Mouse (Mus musculus) forebrain, embryonic 11.5 days (tissue): Measurements from ENCODE around the gene Higd1b. TPM values are rescaled to one million over a fixed set of nuclear protein-coding genes. Genes with fewer than 3 reads are reported as not detected.

Experiments
- ATAC-seq: fragments of 200-750 bp; cut with Nextera tagmentation; replicated peaks from 2 replicates; pipeline ENCODE4 v1.8.0; 2017; ENCODE audit warnings: moderate TSS enrichment; ENCODE audit not compliant: low FRiP score
- DNase-seq: peaks from one replicate; pipeline ENCODE4 v3.0.0-alpha.2; 2017; ENCODE audit warnings: low spot score
- H3K27ac ChIP-seq: fragments of 300-500 bp; sonication (generic); 2 replicates; pipeline ENCODE4 v1.5.1; 2014; ENCODE audit warnings: low read depth, low read length
- H3K27me3 ChIP-seq: fragments of 300-500 bp; sonication (generic); 2 replicates; pipeline ENCODE4 v1.6.1; 2014; ENCODE audit warnings: mild to moderate bottlenecking, low read length, mixed read lengths; ENCODE audit not compliant: control insufficient read depth, insufficient read depth
- H3K36me3 ChIP-seq: fragments of 300-500 bp; sonication (generic); 2 replicates; pipeline ENCODE4 v1.6.1; 2014; ENCODE audit warnings: mild to moderate bottlenecking, low read length, moderate library complexity, mixed read lengths; ENCODE audit not compliant: control insufficient read depth, insufficient read depth
- H3K4me1 ChIP-seq: fragments of 300-500 bp; sonication (generic); replicated peaks from 2 replicates; pipeline ENCODE4 v1.6.1; 2014; ENCODE audit warnings: low read length, mixed read lengths; ENCODE audit not compliant: control insufficient read depth, insufficient read depth
- H3K4me2 ChIP-seq: fragments of 300-500 bp; sonication (generic); 2 replicates; pipeline ENCODE4 v1.6.1; 2014; ENCODE audit warnings: low read depth, mild to moderate bottlenecking, low read length, moderate library complexity, mixed read lengths; ENCODE audit not compliant: severe bottlenecking
- H3K4me3 ChIP-seq: fragments of 300-500 bp; sonication (generic); 2 replicates; pipeline ENCODE4 v1.5.1; 2014; ENCODE audit warnings: low read depth, low read length
- H3K9ac ChIP-seq: fragments of 300-500 bp; sonication (generic); 2 replicates; pipeline ENCODE4 v1.6.1; 2014; ENCODE audit warnings: low read length
- H3K9me3 ChIP-seq: fragments of 300-500 bp; sonication (generic); 2 replicates; pipeline ENCODE4 v1.6.1; 2016; ENCODE audit warnings: low read length, mixed read lengths; ENCODE audit not compliant: control insufficient read depth
- WGBS: fragments of 180-500 bp; shearing (Covaris S2); extraction: QIAGEN DNeasy Blood & Tissue Kit; methylation state at CpG from one replicate; pipeline ENCODE4 v1.1.7; 2014; 5-methylcytosine and 5-hydroxymethylcytosine counted together
- polyA plus RNA-seq: library from polyadenylated mRNA; unstranded; fragments of >200 nt; fragmentation: Nextera tagmentation; extraction: Ambion mirVana; gene quantifications from 2 replicates; pipeline ENCODE4 v1.2.1, GENCODE M21; 2014

Gene Higd1b
- polyA plus RNA-seq, result not detected in 2 replicates

DNA sequence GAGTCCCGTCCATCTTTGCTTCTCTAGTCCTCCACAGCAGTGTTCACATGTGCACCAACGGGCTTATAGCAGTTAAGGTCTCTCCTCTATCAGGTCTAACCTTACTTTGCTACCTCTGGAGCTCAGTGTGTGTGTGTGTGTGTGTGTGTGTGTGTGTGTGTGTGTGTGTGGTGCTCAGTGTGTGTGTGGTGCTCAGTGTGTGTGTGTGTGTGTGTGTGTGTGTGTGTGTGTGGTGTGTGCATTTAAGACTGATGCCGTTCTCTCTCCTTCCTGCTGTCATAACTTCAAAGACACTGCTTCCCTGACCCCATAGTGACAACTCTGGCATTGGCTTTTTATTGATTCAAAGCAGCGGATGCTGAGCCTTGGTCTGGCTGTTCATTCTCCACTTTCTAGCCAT, at the start of gene Higd1b:
TSS of gene Higd1b (plus strand) at position 301 of the 400 bp plus-strand sequence.
- DNase-seq, result no peak
- Histone ChIP-seq H3K9me3 (no peaks in the 10 kb centered on the region), H3K27me3 (no peaks in the 10 kb centered on the region), H3K36me3 (peaks cover 14% of the 10 kb centered on the region), H3K4me1 (no peaks in the 10 kb centered on the region), H3K27ac (no peak within 1 kb of the TSS), H3K9ac (no peak within 1 kb of the TSS), H3K4me3 (no peak within 1 kb of the TSS), H3K4me2 (no peak within 1 kb of the TSS)
- WGBS, result 82% methylated on average over 4 of the region's 4 CpGs
- ATAC-seq, result no peak

DNA sequence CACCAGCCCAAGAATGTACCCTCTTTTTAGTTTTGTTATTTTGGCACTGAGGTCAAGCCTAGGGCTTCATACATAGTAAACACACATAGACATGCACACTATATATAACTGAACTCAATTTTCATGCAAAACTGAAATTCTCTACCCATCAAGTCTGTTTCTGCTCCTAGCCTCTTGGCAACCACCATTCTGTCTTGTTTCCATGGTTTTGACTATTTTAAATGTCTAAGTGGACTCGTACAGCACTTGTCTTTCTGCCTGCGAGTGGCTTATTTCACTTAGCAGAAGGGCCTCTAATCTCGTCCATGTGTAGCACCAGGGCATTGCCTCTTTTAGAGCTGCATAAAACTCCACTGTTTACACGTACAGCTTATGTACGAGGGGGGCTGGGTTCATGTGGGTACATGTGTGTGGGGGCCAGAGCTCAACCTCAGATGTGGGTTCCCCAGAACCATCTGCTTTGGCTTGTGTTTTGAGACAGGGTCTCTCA, 47.9 kb upstream of the Higd1b start:
- 80% methylated on average over 5 of the region's 5 CpGs for WGBS
- no peaks in the 10 kb centered on the region for H3K4me1 ChIP-seq
- no peak overlapping the region for H3K27ac ChIP-seq
- no peaks in the 10 kb centered on the region for H3K36me3 ChIP-seq
- no peak for ATAC-seq
- H3K27me3 ChIP-seq, result no peaks in the 10 kb centered on the region
- H3K4me3 ChIP-seq, result no peak overlapping the region
- no peak overlapping the region for H3K4me2 ChIP-seq
- H3K9me3 ChIP-seq, result no peaks in the 10 kb centered on the region
- no peak for DNase-seq
- no peak overlapping the region for H3K9ac ChIP-seq

GRCm38 (mm10) chr11:102791682-102792445, 43.8 kb upstream of the Higd1b start:
- Histone ChIP-seq H3K36me3 (no peaks in the 10 kb centered on the region; the same call in 1 of the 2 replicates), H3K9me3 (no peaks in the 10 kb centered on the region), H3K27ac (no peak overlapping the region), H3K4me1 (no peaks in the 10 kb centered on the region), H3K4me3 (no peak overlapping the region), H3K9ac (no peak overlapping the region), H3K27me3 (no peaks in the 10 kb centered on the region), H3K4me2 (no peak overlapping the region)
- 64% methylated on average over 14 of the region's 14 CpGs for WGBS
- DNase-seq, result no peak
- ATAC-seq, result no peak

GRCm38 (mm10) chr11:102794157-102794556, 41.5 kb upstream of the Higd1b start:
- Histone ChIP-seq H3K27ac (no peak overlapping the region), H3K9ac (no peak overlapping the region), H3K27me3 (no peaks in the 10 kb centered on the region), H3K9me3 (no peaks in the 10 kb centered on the region), H3K4me3 (no peak overlapping the region), H3K4me2 (no peak overlapping the region), H3K36me3 (no peaks in the 10 kb centered on the region; the same call in 1 of the 2 replicates), H3K4me1 (no peaks in the 10 kb centered on the region)
- ATAC-seq, result no peak
- no peak for DNase-seq
- 60% methylated on average over 8 of the region's 8 CpGs for WGBS

GRCm38 (mm10) chr11:102803453-102803852, 32.2 kb upstream of the Higd1b start:
- Histone ChIP-seq H3K36me3 (peaks cover 23% of the 10 kb centered on the region; the same call in 1 of the 2 replicates), H3K4me2 (no peak overlapping the region), H3K27me3 (no peaks in the 10 kb centered on the region), H3K9me3 (no peaks in the 10 kb centered on the region), H3K27ac (no peak overlapping the region), H3K4me1 (no peaks in the 10 kb centered on the region), H3K9ac (no peak overlapping the region), H3K4me3 (no peak overlapping the region)
- no peak for ATAC-seq
- 89% methylated on average over 5 of the region's 5 CpGs for WGBS
- no peak for DNase-seq

GRCm38 (mm10) chr11:102808246-102808645, 27.4 kb upstream of the Higd1b start:
- WGBS, result 88% methylated on average over 5 of the region's 5 CpGs

GRCm38 (mm10) chr11:102810721-102811485, 24.7 kb upstream of the Higd1b start:
- DNase-seq, result no peak
- Histone ChIP-seq H3K27ac (no peak overlapping the region), H3K4me1 (0 out of 2 replicates have a peak, but pooled peaks cover 2% of the 10 kb centered on the region), H3K9me3 (no peaks in the 10 kb centered on the region), H3K4me2 (no peak overlapping the region), H3K9ac (no peak overlapping the region), H3K27me3 (no peaks in the 10 kb centered on the region), H3K36me3 (peaks cover 2% of the 10 kb centered on the region; the same call in 1 of the 2 replicates), H3K4me3 (no peak overlapping the region)
- ATAC-seq, result no peak
- WGBS, result 52% methylated on average over 4 of the region's 4 CpGs

More at GRCm38 (mm10) chr11:102808246-102808645, 27.4 kb upstream of the Higd1b start:
- no peak for ATAC-seq
- Histone ChIP-seq H3K4me1 (no peaks in the 10 kb centered on the region), H3K4me2 (no peak overlapping the region), H3K4me3 (no peak overlapping the region), H3K9ac (no peak overlapping the region), H3K9me3 (no peaks in the 10 kb centered on the region), H3K27me3 (no peaks in the 10 kb centered on the region), H3K36me3 (peaks cover 13% of the 10 kb centered on the region; the same call in 1 of the 2 replicates), H3K27ac (no peak overlapping the region)
- no peak for DNase-seq

DNA sequence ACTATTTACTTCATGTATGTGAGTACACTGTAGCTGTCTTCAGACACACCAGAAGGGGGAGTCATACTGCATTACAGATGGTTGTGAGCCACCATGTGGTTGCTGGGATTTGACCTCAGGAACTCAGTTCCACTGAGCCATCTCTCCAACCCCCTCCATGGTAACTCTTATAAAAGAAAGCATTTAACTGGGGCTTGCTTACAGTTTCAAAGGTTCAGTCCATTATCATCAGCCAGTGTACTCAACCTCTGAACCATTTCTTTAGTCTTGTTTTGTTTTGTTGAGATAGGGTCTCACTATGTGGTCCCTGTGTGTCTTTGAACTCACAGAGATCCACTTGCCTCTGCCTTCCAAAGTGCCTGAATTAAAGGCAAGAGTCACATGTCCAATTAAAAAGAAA, 20.8 kb upstream of the Higd1b start:
- Histone ChIP-seq H3K36me3 (no peaks in the 10 kb centered on the region), H3K27ac (no peak overlapping the region), H3K9ac (no peak overlapping the region), H3K9me3 (no peaks in the 10 kb centered on the region), H3K4me3 (no peak overlapping the region), H3K27me3 (no peaks in the 10 kb centered on the region; the same call in 1 of the 2 replicates), H3K4me1 (peaks cover 8% of the 10 kb centered on the region; the same call in 1 of the 2 replicates), H3K4me2 (no peak overlapping the region)
- DNase-seq (peak; percentile 11), ATAC-seq (no peak)
